In the genomic region with DNA sequence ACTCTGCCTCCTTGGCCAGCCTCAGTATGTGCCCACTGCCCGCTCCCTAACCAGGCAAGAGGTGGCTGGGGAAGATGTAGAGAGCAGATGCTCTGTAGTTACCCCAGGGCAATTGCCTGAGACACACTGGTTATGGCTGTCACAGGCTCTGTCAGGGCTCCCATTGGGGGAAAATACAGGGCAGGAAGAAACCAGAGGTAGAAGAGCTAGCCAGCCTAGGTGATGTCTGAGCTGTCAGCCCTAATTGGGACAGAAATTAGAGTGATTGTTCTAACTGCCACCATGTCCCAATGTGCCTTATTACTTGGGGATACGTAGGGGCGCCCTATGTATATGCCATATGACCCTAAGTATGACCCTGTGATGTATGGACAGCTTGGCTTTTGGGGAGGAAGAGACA, we compare ENCODE assay signal across 10 mouse cellular contexts. TPM values are rescaled to one million over a fixed set of nuclear protein-coding genes. Genes with fewer than 3 reads are reported as not detected.
DNase-seq lines count a peak whose midpoint lies in the region; ATAC-seq and TF ChIP-seq lines count a peak whose summit lies in the region.
"Had no signal": no experiment of that assay in that cellular context is flagged by ENCODE, and none has a peak within 500 bp of the region (broad histone marks: within the 10 kb centered on the region; RNA-seq: fewer than 3 reads in every experiment).

No protein-coding gene starts in this region.

- no peak for DNase-seq in layer of hippocampus, adult 2 months (ENCODE audit: low spot score in 2 of 2)
- no peak for DNase-seq in layer of hippocampus, adult 11-12 months (ENCODE audit: low spot score)
- no peak for DNase-seq in hindbrain, postnatal 0 days (ENCODE audit: low spot score)
- DNase-seq in midbrain, postnatal 0 days (ENCODE audit: low spot score) = no peak
- DNase-seq in T-cell, adult 2 months (ENCODE audit: low spot score) = no peak
- no peak for DNase-seq in layer of hippocampus, adult 9-10 months (ENCODE audit: low spot score)
- no peak for DNase-seq in spleen, postnatal 10 days (ENCODE audit: low spot score in 2 of 2)
- DNase-seq: kidney, adult 9 months had no signal

- peaks cover 15% of the 10 kb centered on the region for H3K4me1 ChIP-seq in embryonic facial prominence, embryonic 12.5 days
- H3K4me1 ChIP-seq in hindbrain, postnatal 0 days (ENCODE audit: insufficient read depth, low read length) = peaks cover 16% of the 10 kb centered on the region
- H3K4me1 ChIP-seq in midbrain, postnatal 0 days (ENCODE audit: insufficient read depth, low read length) = peaks cover 8% of the 10 kb centered on the region

- TF ChIP-seq CTCF in layer of hippocampus, adult 2 months (conservative IDR thresholded peaks at IDR 0.05) = no peak
- TF ChIP-seq CTCF in hindbrain, postnatal 0 days (IDR thresholded peaks at IDR 0.05; ENCODE audit: low read depth) = no peak
- TF ChIP-seq CTCF in midbrain, postnatal 0 days (IDR thresholded peaks at IDR 0.05) = no peak

- H3K4me2 ChIP-seq in embryonic facial prominence, embryonic 12.5 days (replicated peaks) = peak overlapping the region; percentile 81
- H3K4me2 ChIP-seq in hindbrain, postnatal 0 days (ENCODE audit: low read depth, low read length) = peak overlapping the region; percentile 78
- peak overlapping the region; percentile 78 for H3K4me2 ChIP-seq in midbrain, postnatal 0 days (ENCODE audit: low read depth, low read length, poor library complexity, severe bottlenecking)

- peak overlapping the region; percentile 100; the same call in 1 of the 2 replicates for H3K4me3 ChIP-seq in layer of hippocampus, adult 2 months
- H3K4me3 ChIP-seq in embryonic facial prominence, embryonic 12.5 days = peak overlapping the region; percentile 76; the same call in 1 of the 2 replicates
- H3K4me3 ChIP-seq in hindbrain, postnatal 0 days (ENCODE audit: low read length) = peak overlapping the region; percentile 87; the same call in 1 of the 2 replicates
- peak overlapping the region; percentile 70 for H3K4me3 ChIP-seq in midbrain, postnatal 0 days (ENCODE audit: low read depth, low read length)

- peaks cover 29% of the 10 kb centered on the region for H3K36me3 ChIP-seq in embryonic facial prominence, embryonic 12.5 days
- H3K36me3 ChIP-seq in hindbrain, postnatal 0 days (ENCODE audit: insufficient read depth, low read length) = peaks cover 23% of the 10 kb centered on the region
- H3K36me3 ChIP-seq in midbrain, postnatal 0 days (ENCODE audit: insufficient read depth, low read length) = peaks cover 30% of the 10 kb centered on the region

- 0 out of 2 replicates have a peak overlapping the region, but pooled peaks have one; percentile 81 for H3K9ac ChIP-seq in embryonic facial prominence, embryonic 12.5 days
- H3K9ac ChIP-seq in hindbrain, postnatal 0 days (replicated peaks; ENCODE audit: low read length) = peak overlapping the region; percentile 88
- peak overlapping the region; percentile 76 for H3K9ac ChIP-seq in midbrain, postnatal 0 days (replicated peaks; ENCODE audit: low read length, poor library complexity, severe bottlenecking)

- 94% methylated on average over 3 of the region's 3 CpGs for WGBS in embryonic facial prominence, embryonic 12.5 days
- WGBS in hindbrain, postnatal 0 days = 88% methylated on average over 3 of the region's 3 CpGs
- 89% methylated on average over 3 of the region's 3 CpGs for WGBS in midbrain, postnatal 0 days

- ATAC-seq in embryonic facial prominence, embryonic 12.5 days (ENCODE audit: insufficient number of reproducible peaks, insufficient read depth, low FRiP score, low TSS enrichment) = no peak
- no peak for ATAC-seq in hindbrain, postnatal 0 days
- no peak for ATAC-seq in midbrain, postnatal 0 days (ENCODE audit: low FRiP score)
- ATAC-seq: Patski had no signal

- no peaks in the 10 kb centered on the region for H3K27me3 ChIP-seq in embryonic facial prominence, embryonic 12.5 days
- no peaks in the 10 kb centered on the region for H3K27me3 ChIP-seq in hindbrain, postnatal 0 days (ENCODE audit: insufficient read depth, low read length)
- no peaks in the 10 kb centered on the region for H3K27me3 ChIP-seq in midbrain, postnatal 0 days (ENCODE audit: insufficient read depth, low read length)

- no peaks in the 10 kb centered on the region for H3K9me3 ChIP-seq in embryonic facial prominence, embryonic 12.5 days
- no peaks in the 10 kb centered on the region for H3K9me3 ChIP-seq in hindbrain, postnatal 0 days (ENCODE audit: low read length)
- no peaks in the 10 kb centered on the region for H3K9me3 ChIP-seq in midbrain, postnatal 0 days (ENCODE audit: low read length)

- H3K27ac ChIP-seq in layer of hippocampus, adult 2 months = no peak overlapping the region
- no peak overlapping the region for H3K27ac ChIP-seq in embryonic facial prominence, embryonic 12.5 days
- H3K27ac ChIP-seq in hindbrain, postnatal 0 days = no peak overlapping the region
- H3K27ac ChIP-seq in midbrain, postnatal 0 days (ENCODE audit: low read depth, low read length) = no peak overlapping the region

RNA-seq across cellular contexts. Expression of a gene that starts 1.5 kb away (rescaled TPM):
- 10 to 100 TPM; 99.9 TPM for total RNA-seq in layer of hippocampus, adult 2 months (2021)
- 21.7 and 23.7 TPM in 2 replicates for polyA plus RNA-seq in embryonic facial prominence, embryonic 12.5 days (2016; fragmentation: Nextera tagmentation; extraction: Ambion mirVana)
- total RNA-seq in hindbrain, postnatal 0 days (2014; rRNA removed) = 83.3 and 106 TPM in 2 replicates
- 51.9 and 56.3 TPM in 2 replicates for polyA plus RNA-seq in hindbrain, postnatal 0 days (2015; fragmentation: Nextera tagmentation; extraction: Ambion mirVana)
- 99.9 and 119 TPM in 2 replicates for total RNA-seq in midbrain, postnatal 0 days (2014; rRNA removed)
- 55.0 and 55.6 TPM in 2 replicates for polyA plus RNA-seq in midbrain, postnatal 0 days (2015; fragmentation: Nextera tagmentation; extraction: Ambion mirVana)

RNA-seq across cellular contexts. Expression of a gene that starts 17.8 kb away (rescaled TPM):
- total RNA-seq in layer of hippocampus, adult 2 months (2021) = 10 to 100 TPM; 13.5 to 15.6 TPM
- polyA plus RNA-seq in embryonic facial prominence, embryonic 12.5 days (2016; fragmentation: Nextera tagmentation; extraction: Ambion mirVana) = 41.4 and 44.5 TPM in 2 replicates
- 22.9 and 23.7 TPM in 2 replicates for total RNA-seq in hindbrain, postnatal 0 days (2014; rRNA removed)
- polyA plus RNA-seq in hindbrain, postnatal 0 days (2015; fragmentation: Nextera tagmentation; extraction: Ambion mirVana) = 29.3 and 30.5 TPM in 2 replicates
- 23.7 and 30.1 TPM in 2 replicates for total RNA-seq in midbrain, postnatal 0 days (2014; rRNA removed)
- 28.2 and 36.8 TPM in 2 replicates for polyA plus RNA-seq in midbrain, postnatal 0 days (2015; fragmentation: Nextera tagmentation; extraction: Ambion mirVana)

RNA-seq across cellular contexts. Expression of a gene that starts 24.1 kb away (rescaled TPM):
- 10 to 100 TPM; 33.2 to 40.1 TPM for total RNA-seq in layer of hippocampus, adult 2 months (2021)
- polyA plus RNA-seq in embryonic facial prominence, embryonic 12.5 days (2016; fragmentation: Nextera tagmentation; extraction: Ambion mirVana) = 41.9 and 46.4 TPM in 2 replicates
- total RNA-seq in hindbrain, postnatal 0 days (2014; rRNA removed) = 33.7 and 57.5 TPM in 2 replicates
- polyA plus RNA-seq in hindbrain, postnatal 0 days (2015; fragmentation: Nextera tagmentation; extraction: Ambion mirVana) = 23.6 and 25.5 TPM in 2 replicates
- total RNA-seq in midbrain, postnatal 0 days (2014; rRNA removed) = 35.6 and 55.1 TPM in 2 replicates
- 28.0 and 28.3 TPM in 2 replicates for polyA plus RNA-seq in midbrain, postnatal 0 days (2015; fragmentation: Nextera tagmentation; extraction: Ambion mirVana)

RNA-seq across cellular contexts. Expression of a gene that starts 25.3 kb away (rescaled TPM):
- under 1 TPM; 0.12 to 0.72 TPM for total RNA-seq in layer of hippocampus, adult 2 months (2021)
- 0.27 and 0.46 TPM in 2 replicates for polyA plus RNA-seq in embryonic facial prominence, embryonic 12.5 days (2016; fragmentation: Nextera tagmentation; extraction: Ambion mirVana)
- total RNA-seq in hindbrain, postnatal 0 days (2014; rRNA removed) = 0.11 and 1.2 TPM in 2 replicates
- 0.39 and 0.96 TPM in 2 replicates for polyA plus RNA-seq in hindbrain, postnatal 0 days (2015; fragmentation: Nextera tagmentation; extraction: Ambion mirVana)
- 0.44 and 0.71 TPM in 2 replicates for total RNA-seq in midbrain, postnatal 0 days (2014; rRNA removed)
- 0.47 and 0.70 TPM in 2 replicates for polyA plus RNA-seq in midbrain, postnatal 0 days (2015; fragmentation: Nextera tagmentation; extraction: Ambion mirVana)

RNA-seq across cellular contexts. Expression of a gene that starts 25.8 kb away (rescaled TPM):
- 1 to 10 TPM in 1 of 2 experiments, under 1 TPM in 1; 0.96 to 1.1 TPM for total RNA-seq in layer of hippocampus, adult 2 months (2021)
- 1.4 and 2.2 TPM in 2 replicates for polyA plus RNA-seq in embryonic facial prominence, embryonic 12.5 days (2016; fragmentation: Nextera tagmentation; extraction: Ambion mirVana)
- total RNA-seq in hindbrain, postnatal 0 days (2014; rRNA removed) = 2.8 and 3.3 TPM in 2 replicates
- 3.4 and 4.1 TPM in 2 replicates for polyA plus RNA-seq in hindbrain, postnatal 0 days (2015; fragmentation: Nextera tagmentation; extraction: Ambion mirVana)
- total RNA-seq in midbrain, postnatal 0 days (2014; rRNA removed) = 1.2 and 1.9 TPM in 2 replicates
- 3.1 and 3.2 TPM in 2 replicates for polyA plus RNA-seq in midbrain, postnatal 0 days (2015; fragmentation: Nextera tagmentation; extraction: Ambion mirVana)
